Mouse (Mus musculus) heart, embryonic 10.5 days (tissue): Measurements from ENCODE around the gene Gatad2b. TPM values are rescaled to one million over a fixed set of nuclear protein-coding genes. Genes with fewer than 3 reads are reported as not detected.
"Not testable (repeated sequence)": the region's sequence is repeated elsewhere in the genome, so short reads cannot be mapped to it uniquely, and the experiment has no call there.

Experiments used
- DNase-seq: peaks from one replicate; pipeline ENCODE4 v3.0.0-alpha.2; 2017; ENCODE audit warnings: low spot score
- H3K27ac ChIP-seq: fragments of 300-500 bp; sonication (generic); 2 replicates; pipeline ENCODE4 v1.5.1; 2016; ENCODE audit warnings: mild to moderate bottlenecking
- H3K27me3 ChIP-seq: fragments of 300-500 bp; sonication (generic); 2 replicates; pipeline ENCODE4 v1.6.1; 2016; ENCODE audit warnings: mild to moderate bottlenecking; ENCODE audit not compliant: poor library complexity, insufficient read depth, severe bottlenecking
- H3K36me3 ChIP-seq: fragments of 300-500 bp; sonication (generic); 2 replicates; pipeline ENCODE4 v1.6.1; 2016; ENCODE audit warnings: mild to moderate bottlenecking, moderate library complexity
- H3K4me1 ChIP-seq: fragments of 300-500 bp; sonication (generic); 2 replicates; pipeline ENCODE4 v1.6.1; 2016; ENCODE audit warnings: mild to moderate bottlenecking
- H3K4me3 ChIP-seq: fragments of 300-500 bp; sonication (generic); 2 replicates; pipeline ENCODE4 v1.5.1; 2016; ENCODE audit warnings: mild to moderate bottlenecking, moderate library complexity
- H3K9me3 ChIP-seq: fragments of 300-500 bp; sonication (generic); 2 replicates; pipeline ENCODE4 v1.6.1; 2016; ENCODE audit warnings: mild to moderate bottlenecking, moderate library complexity
- WGBS: fragments of 180-500 bp; shearing (Covaris S2); methylation state at CpG from one replicate; pipeline ENCODE4 v1.1.7; 2016; 5-methylcytosine and 5-hydroxymethylcytosine counted together
- polyA plus RNA-seq: library from polyadenylated mRNA; unstranded; fragments of >200 nt; fragmentation: Nextera tagmentation; extraction: Ambion mirVana; gene quantifications from 2 replicates; pipeline ENCODE4 v1.2.1, GENCODE M21; 2016

Gatad2b gene
- polyA plus RNA-seq, 1 experiment from 2014 or later: 11.8 TPM

DNA sequence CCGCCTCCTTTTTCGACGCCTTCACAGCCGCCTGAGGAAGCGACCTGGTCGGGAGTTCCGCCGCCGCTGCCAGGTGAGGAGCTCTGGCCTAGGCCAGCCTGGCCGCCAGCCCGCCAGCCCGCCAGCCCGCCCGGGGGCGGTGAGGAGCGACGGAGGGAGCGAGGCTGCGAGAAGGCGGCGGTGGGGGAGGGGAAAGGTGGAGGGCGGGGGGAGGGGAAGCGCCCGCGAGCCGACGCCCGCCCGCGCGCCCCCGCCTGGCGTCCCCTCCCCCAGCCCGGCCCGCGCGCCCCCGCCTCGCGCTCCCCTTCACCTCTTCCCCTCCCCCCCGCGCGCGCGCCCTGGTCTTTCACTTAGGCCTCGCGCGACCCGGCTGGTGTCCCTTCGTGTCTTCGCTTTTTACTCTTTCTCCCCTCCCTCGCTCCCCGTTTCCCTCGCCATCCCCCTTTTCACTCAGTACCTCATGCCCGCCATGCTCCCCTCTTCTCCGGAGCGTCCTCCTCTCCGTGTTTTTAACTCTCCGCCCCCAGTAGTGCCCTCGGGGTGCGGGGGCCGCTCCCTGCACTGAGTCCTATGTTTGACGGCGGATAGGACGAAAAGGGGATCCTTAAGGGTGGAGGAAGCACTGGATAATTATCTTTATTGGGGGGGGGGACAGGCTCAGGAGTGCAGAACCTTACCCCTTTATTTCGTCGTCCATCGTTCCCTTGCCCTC, 530 bp downstream of the Gatad2b start:
- Histone ChIP-seq H3K27me3 (no peaks in the 10 kb centered on the region), H3K9me3 (no peaks in the 10 kb centered on the region), H3K36me3 (0 out of 2 replicates have a peak, but pooled peaks cover 2% of the 10 kb centered on the region), H3K27ac (peak overlapping the region; percentile 99), H3K4me3 (peak overlapping the region; percentile 98), H3K4me1 (peaks cover 26% of the 10 kb centered on the region)
- DNase-seq: no peak
- under 1% methylated on average over 31 of the region's 68 CpGs for WGBS

DNA sequence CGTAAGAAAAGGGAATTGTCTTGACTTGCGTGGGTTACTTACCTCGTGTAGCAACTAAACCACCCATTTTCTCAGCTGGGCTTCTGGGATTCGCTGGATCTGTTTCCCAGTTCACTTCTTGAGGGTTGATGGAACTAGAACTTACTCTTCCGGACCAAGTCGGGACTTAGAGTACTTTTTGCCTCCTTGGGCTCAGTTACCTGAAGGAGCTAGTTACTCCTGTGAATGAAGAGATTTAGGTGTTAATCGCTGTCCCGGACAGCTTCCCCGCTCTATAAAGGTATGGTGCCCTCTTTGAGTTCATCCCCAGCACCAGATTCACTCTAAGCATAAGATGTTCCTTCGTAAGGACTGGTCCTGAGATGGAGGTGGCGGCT, 1.1 kb downstream of the Gatad2b start:
- H3K9me3 ChIP-seq: no peaks in the 10 kb centered on the region

DNA sequence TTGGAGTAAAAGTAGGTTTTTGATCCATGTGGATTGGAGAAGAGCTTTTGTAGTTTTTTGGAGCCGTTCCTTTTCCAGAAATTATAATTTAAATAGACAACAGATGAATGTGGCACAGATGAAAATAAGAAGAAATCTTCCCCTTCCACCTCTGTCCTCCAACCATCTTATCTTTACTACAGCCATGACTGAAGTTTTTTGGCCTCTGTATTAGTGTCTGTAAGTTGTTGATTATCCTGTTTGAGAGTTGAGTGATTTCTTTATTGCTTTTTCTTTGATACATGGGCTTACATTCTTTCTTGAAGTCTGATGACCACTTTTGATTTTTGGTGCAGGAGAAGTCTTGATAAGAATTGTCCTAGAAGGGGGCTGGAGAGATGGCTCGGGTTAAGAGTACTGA, 1.7 kb downstream of the Gatad2b start:
- 67% methylated on average over 2 of the region's 2 CpGs for WGBS
- Histone ChIP-seq H3K9me3 (no peaks in the 10 kb centered on the region), H3K4me1 (peaks cover 26% of the 10 kb centered on the region), H3K27me3 (no peaks in the 10 kb centered on the region), H3K36me3 (0 out of 2 replicates have a peak, but pooled peaks cover 2% of the 10 kb centered on the region), H3K4me3 (peak overlapping the region; percentile 98), H3K27ac (0 out of 2 replicates have a peak overlapping the region, but pooled peaks have one; percentile 99)
- DNase-seq: no peak

More for the DNA sequence above, 1.1 kb downstream of the Gatad2b start:
- 4% methylated on average over 11 of the region's 11 CpGs for whole genome bisulfite sequencing
- Histone ChIP-seq H3K36me3 (0 out of 2 replicates have a peak, but pooled peaks cover 2% of the 10 kb centered on the region), H3K4me1 (peaks cover 26% of the 10 kb centered on the region), H3K27me3 (no peaks in the 10 kb centered on the region), H3K4me3 (peak overlapping the region; percentile 98), H3K27ac (peak overlapping the region; percentile 99)
- DNase-seq: no peak

DNA sequence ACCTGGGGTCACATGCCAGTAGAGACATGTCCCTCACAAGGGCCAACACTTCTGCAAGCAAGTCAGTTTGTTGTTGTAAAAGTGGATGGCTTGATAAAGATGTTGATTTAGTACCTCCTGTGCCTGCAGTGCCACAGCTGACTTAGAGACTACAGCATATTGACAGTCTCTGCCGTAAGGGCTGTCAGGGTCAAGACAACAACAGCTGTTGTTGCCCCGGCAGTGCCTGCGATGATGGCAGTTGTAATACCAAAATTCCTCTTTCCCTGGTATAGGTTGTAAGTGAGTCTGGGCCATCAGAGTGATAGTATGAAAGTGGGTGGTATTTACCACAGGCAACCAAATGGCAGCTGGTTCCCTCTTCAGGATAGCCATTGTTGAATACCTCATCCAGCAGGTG, 12.8 kb downstream of the Gatad2b start:
- WGBS: 74% methylated on average over 3 of the region's 3 CpGs
- H3K27ac ChIP-seq: no peak overlapping the region

DNA sequence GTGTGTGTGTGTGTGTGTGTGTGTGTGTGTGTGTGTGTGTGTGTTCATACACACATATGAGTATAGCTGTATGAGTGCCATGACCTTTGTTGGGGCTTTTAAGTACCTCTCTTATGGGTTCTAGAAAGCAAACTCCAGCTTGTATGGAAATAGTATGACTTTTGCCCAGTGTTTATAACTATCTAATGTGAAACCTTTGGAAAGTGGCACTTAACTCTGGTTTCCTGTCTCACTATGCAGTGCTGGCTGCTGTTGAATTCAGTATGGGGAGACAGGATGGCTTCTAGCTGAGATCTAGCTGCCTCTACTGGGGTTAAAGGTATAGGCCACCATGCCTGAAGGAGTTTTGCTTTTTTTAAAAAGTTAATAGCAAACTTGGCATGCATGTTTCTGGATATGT, 16.6 kb downstream of the Gatad2b start:
- no peaks in the 10 kb centered on the region for H3K9me3 ChIP-seq
- H3K27me3 ChIP-seq: no peaks in the 10 kb centered on the region
- no peaks in the 10 kb centered on the region for H3K36me3 ChIP-seq
- DNase-seq: no peak
- peaks cover 12% of the 10 kb centered on the region; the same call in 1 of the 2 replicates for H3K4me1 ChIP-seq
- no peak overlapping the region for H3K4me3 ChIP-seq
- no peak overlapping the region for H3K27ac ChIP-seq

More for the DNA sequence above, 12.8 kb downstream of the Gatad2b start:
- H3K27me3 ChIP-seq: no peaks in the 10 kb centered on the region
- H3K4me3 ChIP-seq: no peak overlapping the region
- peaks cover 12% of the 10 kb centered on the region; the same call in 1 of the 2 replicates for H3K4me1 ChIP-seq
- no peak for DNase-seq
- H3K36me3 ChIP-seq: no peaks in the 10 kb centered on the region
- no peaks in the 10 kb centered on the region for H3K9me3 ChIP-seq

DNA sequence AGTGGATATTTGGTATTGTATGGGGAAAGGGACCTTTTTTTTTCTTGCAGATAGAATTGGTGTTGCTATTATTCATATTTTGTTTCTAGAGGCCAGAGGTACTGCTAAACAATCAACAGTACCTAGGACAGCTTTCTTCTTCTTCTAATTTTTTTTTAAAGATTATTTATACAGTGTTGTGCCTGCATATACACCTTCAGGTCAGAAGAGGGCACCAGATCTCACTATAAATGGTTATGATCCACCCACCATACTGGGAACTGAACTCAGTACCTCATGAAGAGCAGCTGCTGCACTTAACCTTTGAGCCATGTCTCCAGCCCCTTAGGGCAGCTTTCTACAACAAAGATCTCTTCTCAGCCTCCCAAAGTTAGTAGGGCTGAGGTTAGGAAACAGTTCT, 20.4 kb downstream of the Gatad2b start:
- H3K36me3 ChIP-seq: no peaks in the 10 kb centered on the region
- no peak for DNase-seq
- H3K27me3 ChIP-seq: no peaks in the 10 kb centered on the region
- H3K27ac ChIP-seq: no peak overlapping the region
- H3K4me3 ChIP-seq: no peak overlapping the region
- H3K9me3 ChIP-seq: no peaks in the 10 kb centered on the region
- H3K4me1 ChIP-seq: peaks cover 6% of the 10 kb centered on the region; the same call in 1 of the 2 replicates

DNA sequence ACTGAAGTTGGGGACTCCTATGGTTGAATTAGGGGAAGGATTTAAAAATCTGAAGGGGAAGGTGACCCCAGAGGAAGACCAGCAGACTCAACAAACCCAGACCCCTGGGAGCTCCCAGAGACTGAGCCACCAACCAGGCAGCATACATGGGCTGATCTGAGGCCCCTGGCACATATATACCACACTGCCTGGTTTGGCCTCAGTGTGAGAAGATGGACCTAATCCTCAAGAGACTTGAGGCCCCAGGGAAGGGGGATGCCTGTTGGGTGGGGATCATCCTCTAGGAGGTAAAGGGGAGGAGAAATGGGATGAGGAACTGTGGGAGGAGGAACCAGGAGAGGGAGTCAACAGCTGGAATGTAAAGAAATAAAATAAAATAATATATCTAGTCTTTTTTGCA, 21.3 kb downstream of the Gatad2b start:
- Histone ChIP-seq H3K36me3 (no peaks in the 10 kb centered on the region), H3K4me1 (peaks cover 5% of the 10 kb centered on the region; the same call in 1 of the 2 replicates), H3K27ac (no peak overlapping the region), H3K27me3 (no peaks in the 10 kb centered on the region), H3K9me3 (no peaks in the 10 kb centered on the region), H3K4me3 (no peak overlapping the region)
- DNase-seq: no peak

DNA sequence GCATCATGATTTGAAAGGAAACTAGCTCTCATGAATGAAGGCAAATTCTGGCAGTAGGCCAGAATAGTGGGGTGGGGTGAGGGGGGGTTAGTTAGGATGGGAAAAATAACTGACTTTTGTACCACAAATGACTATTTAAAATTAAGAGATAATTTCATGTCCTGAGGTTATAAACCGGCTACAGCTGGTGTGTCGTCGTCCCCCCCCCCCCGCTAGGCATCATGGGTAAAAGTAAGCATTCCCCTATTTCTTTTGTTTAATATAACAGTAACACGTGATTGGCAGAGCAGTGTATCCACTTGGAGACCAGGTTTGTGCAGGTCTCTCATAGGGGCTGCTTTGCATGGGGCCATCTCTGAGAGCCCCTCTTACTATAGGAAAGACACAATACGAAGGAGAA, 29.3 kb downstream of the Gatad2b start:
- H3K4me3 ChIP-seq: no peak overlapping the region
- no peaks in the 10 kb centered on the region for H3K36me3 ChIP-seq
- no peak for DNase-seq
- H3K9me3 ChIP-seq: no peaks in the 10 kb centered on the region
- peaks cover 16% of the 10 kb centered on the region; the same call in 1 of the 2 replicates for H3K4me1 ChIP-seq
- WGBS: 81% methylated on average over 6 of the region's 6 CpGs
- no peaks in the 10 kb centered on the region for H3K27me3 ChIP-seq
- H3K27ac ChIP-seq: no peak overlapping the region

DNA sequence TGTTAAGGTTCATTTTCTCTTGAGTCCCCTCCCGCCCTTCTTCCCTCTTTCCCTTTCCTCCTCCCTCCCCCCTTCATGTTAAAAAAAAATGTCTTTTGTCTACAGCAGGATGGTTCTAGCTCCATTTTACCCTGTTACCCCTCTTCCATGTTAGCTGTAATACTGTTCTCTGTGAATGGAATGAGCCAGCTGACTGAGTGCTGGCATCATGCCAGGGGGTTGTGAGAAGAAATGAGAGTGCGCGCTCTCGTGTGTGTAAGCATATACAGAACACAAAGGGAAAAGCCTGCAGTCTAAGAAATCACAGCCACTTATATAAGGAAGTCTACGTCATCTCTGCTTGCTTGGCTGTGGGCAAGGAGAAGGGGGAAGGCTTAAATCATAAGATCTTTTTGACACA, 30.1 kb downstream of the Gatad2b start:
- WGBS: 55% methylated on average over 5 of the region's 5 CpGs
- no peak overlapping the region for H3K4me3 ChIP-seq
- H3K4me1 ChIP-seq: peaks cover 16% of the 10 kb centered on the region; the same call in 1 of the 2 replicates
- DNase-seq: no peak
- H3K27ac ChIP-seq: no peak overlapping the region
- H3K9me3 ChIP-seq: no peaks in the 10 kb centered on the region
- H3K27me3 ChIP-seq: no peaks in the 10 kb centered on the region
- no peaks in the 10 kb centered on the region for H3K36me3 ChIP-seq

DNA sequence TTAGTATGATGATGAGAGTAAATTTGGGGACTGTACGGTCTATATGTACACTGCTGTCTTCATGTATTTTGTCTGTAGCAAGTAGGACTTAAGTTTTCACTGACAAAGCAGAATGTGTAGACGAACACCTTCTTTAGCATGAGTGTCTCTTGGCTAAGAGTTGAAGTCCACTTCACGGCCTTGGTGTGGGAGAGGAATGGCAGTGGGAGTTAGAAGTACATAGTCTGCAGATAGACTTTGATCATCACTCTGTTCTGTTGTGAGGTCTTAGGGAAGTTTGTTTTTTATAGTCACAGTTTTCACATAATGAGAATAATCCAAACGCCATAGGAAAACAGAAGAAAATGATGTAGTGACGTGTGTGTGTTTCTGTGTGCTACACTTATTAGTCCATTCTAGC, 39.5 kb downstream of the Gatad2b start:
- no peak overlapping the region for H3K4me3 ChIP-seq
- WGBS: 89% methylated on average over 5 of the region's 5 CpGs
- no peaks in the 10 kb centered on the region for H3K27me3 ChIP-seq
- H3K27ac ChIP-seq: no peak overlapping the region
- DNase-seq: no peak
- no peaks in the 10 kb centered on the region for H3K9me3 ChIP-seq
- no peaks in the 10 kb centered on the region for H3K4me1 ChIP-seq
- H3K36me3 ChIP-seq: 0 out of 2 replicates have a peak, but pooled peaks cover 6% of the 10 kb centered on the region

DNA sequence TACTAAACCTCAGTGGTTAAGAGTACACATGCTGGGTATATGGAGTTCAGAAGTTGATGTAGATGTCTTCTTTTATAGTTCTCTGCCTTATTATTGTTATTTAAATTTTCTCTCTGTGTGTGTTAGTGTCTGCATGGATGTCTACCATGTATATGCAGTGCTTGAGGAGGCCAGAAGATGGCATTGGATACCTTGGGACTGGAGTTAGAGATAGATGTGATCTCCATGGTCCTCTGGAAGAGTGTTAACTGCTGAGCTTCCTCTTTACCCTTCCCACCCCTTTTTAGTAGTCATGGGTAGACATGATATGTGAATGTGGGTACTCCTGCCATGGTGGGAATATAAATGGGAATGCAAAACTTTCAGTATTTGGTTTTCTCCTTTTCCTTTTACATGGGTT, 42.5 kb downstream of the Gatad2b start:
- Histone ChIP-seq H3K36me3 (no peaks in the 10 kb centered on the region), H3K27ac (no peak overlapping the region), H3K4me1 (no peaks in the 10 kb centered on the region; the same call in 1 of the 2 replicates), H3K4me3 (no peak overlapping the region), H3K9me3 (no peaks in the 10 kb centered on the region), H3K27me3 (no peaks in the 10 kb centered on the region)
- DNase-seq: no peak

DNA sequence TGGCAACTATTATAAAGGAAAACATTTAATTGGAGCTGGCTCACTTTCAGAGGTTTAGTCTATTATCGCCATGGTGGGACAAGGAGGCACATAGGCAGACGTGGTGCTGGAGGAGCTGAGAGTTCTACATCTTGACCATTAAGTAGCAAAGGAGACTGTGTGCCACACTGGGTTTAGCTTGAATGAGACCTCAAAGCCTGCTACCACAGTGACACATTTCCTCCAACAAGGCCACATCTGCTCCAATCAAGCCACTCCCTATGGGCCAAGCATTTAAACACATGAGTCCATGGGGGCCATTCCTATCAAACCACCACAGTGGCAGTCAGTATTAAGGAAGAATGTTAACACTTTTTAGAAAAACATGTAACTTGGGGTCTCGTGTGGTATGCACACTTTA, 45.2 kb downstream of the Gatad2b start:
- no peak for DNase-seq
- Histone ChIP-seq H3K36me3 (peaks cover 16% of the 10 kb centered on the region), H3K4me3 (no peak overlapping the region), H3K4me1 (no peaks in the 10 kb centered on the region; the same call in 1 of the 2 replicates), H3K27me3 (no peaks in the 10 kb centered on the region), H3K9me3 (no peaks in the 10 kb centered on the region), H3K27ac (no peak overlapping the region)
- 84% methylated on average over 3 of the region's 3 CpGs for WGBS

DNA sequence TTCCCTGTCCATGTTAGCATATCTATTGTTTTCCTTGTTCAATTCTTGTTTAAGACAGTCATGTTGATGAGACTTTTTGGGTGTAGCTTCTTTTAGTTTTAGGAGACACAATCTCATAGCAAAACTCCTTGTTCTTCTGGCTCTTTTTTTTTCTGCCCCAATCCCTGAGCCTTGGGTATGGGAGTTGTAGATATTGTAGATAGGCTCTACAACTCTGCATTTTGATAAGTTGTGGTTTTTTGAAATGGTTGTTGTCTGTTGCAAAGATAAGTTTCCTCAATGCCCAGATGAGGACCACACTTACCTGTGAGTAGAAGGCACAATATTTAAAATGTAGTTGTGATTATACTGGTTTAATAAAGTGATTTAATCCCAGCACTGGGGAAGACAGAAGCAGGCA, 47.2 kb downstream of the Gatad2b start:
- H3K27me3 ChIP-seq: no peaks in the 10 kb centered on the region
- no peak overlapping the region for H3K4me3 ChIP-seq
- no peak for DNase-seq
- peaks cover 22% of the 10 kb centered on the region for H3K36me3 ChIP-seq
- no peaks in the 10 kb centered on the region for H3K9me3 ChIP-seq
- H3K4me1 ChIP-seq: no peaks in the 10 kb centered on the region; the same call in 1 of the 2 replicates
- no peak overlapping the region for H3K27ac ChIP-seq

DNA sequence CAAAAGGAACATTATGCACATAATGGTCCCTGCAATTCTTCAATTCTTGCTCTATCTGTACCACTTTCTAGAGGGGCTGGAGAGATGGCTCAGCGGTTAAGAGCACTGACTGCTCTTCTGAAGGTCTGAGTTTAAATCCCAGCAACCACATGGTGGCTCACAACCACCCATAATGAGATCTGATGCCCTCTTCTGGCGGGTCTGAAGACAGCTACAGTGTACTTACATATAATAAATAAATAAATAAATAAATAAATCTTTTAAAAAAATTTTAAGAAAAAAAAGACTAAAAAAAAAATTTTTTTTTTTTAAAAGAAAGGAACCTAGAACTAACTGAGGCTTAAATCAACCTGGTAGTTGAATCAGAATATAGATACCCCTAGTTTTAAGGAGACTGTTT, 49.9 kb downstream of the Gatad2b start:
- H3K36me3 ChIP-seq: peaks cover 44% of the 10 kb centered on the region
- not testable (repeated sequence) for H3K9me3 ChIP-seq, DNase-seq, H3K4me3 ChIP-seq, H3K27me3 ChIP-seq, H3K27ac ChIP-seq, H3K4me1 ChIP-seq
- WGBS: 61% methylated on average over 2 of the region's 2 CpGs
